Mouse (Mus musculus) embryonic fibroblast, embryonic 13.5 days (primary cell): ENCODE measurements around the gene Gon4l.

ENCODE experiments used
- CTCF ChIP-seq: IDR thresholded peaks from 2 replicates; pipeline ENCODE4 v1.5.1; 2011; ENCODE audit warnings: mild to moderate bottlenecking, control low read depth, low read length, moderate library complexity, borderline replicate concordance; ENCODE audit not compliant: insufficient read depth
- POLR2A ChIP-seq: IDR thresholded peaks from 2 replicates; pipeline ENCODE4 v1.6.1; 2011; ENCODE audit warnings: low read depth, mild to moderate bottlenecking, control low read depth, low read length, moderate library complexity

GRCm38 (mm10) chr3:88906393-88907159 lies 71.5 kb downstream of the Gon4l start:
- TF ChIP-seq POLR2A (no peak), CTCF (no peak)
